Mouse (Mus musculus): ENCODE data around the gene Melk. TPM values are rescaled to one million over a fixed set of nuclear protein-coding genes. Genes with fewer than 3 reads are reported as not detected.

Gene Melk
- polyA plus RNA-seq, 1 experiment from 2014 or later = 58.5 TPM

- Histone ChIP-seq H3K4me2 (ENCODE audit: low read depth) (no peak overlapping the region; the same call in 1 of the 2 replicates), H3K27ac (ENCODE audit: low read depth, low read length) (no peak overlapping the region), H3K9ac (ENCODE audit: low read length) (no peak overlapping the region), H3K9me3 (ENCODE audit: control insufficient read depth, low read length) (peaks cover 3% of the 10 kb centered on the region; the same call in 1 of the 2 replicates), H3K27me3 (ENCODE audit: control insufficient read depth, insufficient read depth, low read length) (no peaks in the 10 kb centered on the region), H3K4me1 (ENCODE audit: control insufficient read depth, insufficient read depth, low read length) (no peaks in the 10 kb centered on the region), H3K4me3 (ENCODE audit: low read depth, low read length) (no peak overlapping the region), H3K36me3 (ENCODE audit: control insufficient read depth, insufficient read depth, low read length) (no peaks in the 10 kb centered on the region)
- DNase-seq (ENCODE audit: low spot score) (peak; percentile 51), ATAC-seq (ENCODE audit: insufficient read depth, low FRiP score, low TSS enrichment) (peak; percentile 58; the same call in 1 of the 2 replicates)
- 75% methylated on average over 37 of the region's 37 CpGs for WGBS
Measured at GRCm38 (mm10) chr4:44392231-44393216, 91.8 kb downstream of the Melk start.

- no peak for ATAC-seq (ENCODE audit: insufficient read depth, low FRiP score, low TSS enrichment)
- H3K27ac ChIP-seq (ENCODE audit: low read depth, low read length) = no peak overlapping the region
- 8% methylated on average over 5 of the region's 5 CpGs for WGBS
- no peaks in the 10 kb centered on the region for H3K27me3 ChIP-seq (ENCODE audit: control insufficient read depth, insufficient read depth, low read length)
- DNase-seq (ENCODE audit: low spot score) = peak; percentile 71
- no peak overlapping the region for H3K4me3 ChIP-seq (ENCODE audit: low read depth, low read length)
- H3K9ac ChIP-seq (ENCODE audit: low read length) = no peak overlapping the region
- no peaks in the 10 kb centered on the region for H3K9me3 ChIP-seq (ENCODE audit: control insufficient read depth, low read length)
- no peaks in the 10 kb centered on the region for H3K4me1 ChIP-seq (ENCODE audit: control insufficient read depth, insufficient read depth, low read length)
- no peak overlapping the region for H3K4me2 ChIP-seq (ENCODE audit: low read depth)
- no peaks in the 10 kb centered on the region for H3K36me3 ChIP-seq (ENCODE audit: control insufficient read depth, insufficient read depth, low read length)
Measured at GRCm38 (mm10) chr4:44402607-44403006, 101.9 kb downstream of the Melk start.

- Histone ChIP-seq H3K9ac (ENCODE audit: low read length) (no peak overlapping the region), H3K36me3 (ENCODE audit: control insufficient read depth, insufficient read depth, low read length) (no peaks in the 10 kb centered on the region), H3K4me3 (ENCODE audit: low read depth, low read length) (no peak overlapping the region), H3K27ac (ENCODE audit: low read depth, low read length) (no peak overlapping the region), H3K4me2 (ENCODE audit: low read depth) (no peak overlapping the region), H3K27me3 (ENCODE audit: control insufficient read depth, insufficient read depth, low read length) (no peaks in the 10 kb centered on the region), H3K9me3 (ENCODE audit: control insufficient read depth, low read length) (no peaks in the 10 kb centered on the region), H3K4me1 (ENCODE audit: control insufficient read depth, insufficient read depth, low read length) (no peaks in the 10 kb centered on the region)
- ATAC-seq (ENCODE audit: insufficient read depth, low FRiP score, low TSS enrichment) = no peak
- no peak for DNase-seq (ENCODE audit: low spot score)
- 82% methylated on average over 5 of the region's 5 CpGs for WGBS
Measured at GRCm38 (mm10) chr4:44404487-44404886, 103.8 kb downstream of the Melk start.

Other genes starting within 250 kb of the Melk start
- 22.3 and 23.2 TPM in 2 replicates for gene Gne, start 216.7 kb upstream of the Melk start, polyA plus RNA-seq (2014; fragmentation: Nextera tagmentation; extraction: Ambion mirVana)
- gene Rnf38, start 67.1 kb upstream of the Melk start, polyA plus RNA-seq (2014; fragmentation: Nextera tagmentation; extraction: Ambion mirVana) = 55.1 and 55.8 TPM in 2 replicates

All from neural tube, embryonic 11.5 days (tissue).